Mouse (Mus musculus): ENCODE measurements at regions not wholly inside any gene's neighbourhood (a gene's known extent, or its start where the extent isn't known, plus 50 kb on each side); places are given as distances from the start of the nearest gene placed in this dataset.

DNA sequence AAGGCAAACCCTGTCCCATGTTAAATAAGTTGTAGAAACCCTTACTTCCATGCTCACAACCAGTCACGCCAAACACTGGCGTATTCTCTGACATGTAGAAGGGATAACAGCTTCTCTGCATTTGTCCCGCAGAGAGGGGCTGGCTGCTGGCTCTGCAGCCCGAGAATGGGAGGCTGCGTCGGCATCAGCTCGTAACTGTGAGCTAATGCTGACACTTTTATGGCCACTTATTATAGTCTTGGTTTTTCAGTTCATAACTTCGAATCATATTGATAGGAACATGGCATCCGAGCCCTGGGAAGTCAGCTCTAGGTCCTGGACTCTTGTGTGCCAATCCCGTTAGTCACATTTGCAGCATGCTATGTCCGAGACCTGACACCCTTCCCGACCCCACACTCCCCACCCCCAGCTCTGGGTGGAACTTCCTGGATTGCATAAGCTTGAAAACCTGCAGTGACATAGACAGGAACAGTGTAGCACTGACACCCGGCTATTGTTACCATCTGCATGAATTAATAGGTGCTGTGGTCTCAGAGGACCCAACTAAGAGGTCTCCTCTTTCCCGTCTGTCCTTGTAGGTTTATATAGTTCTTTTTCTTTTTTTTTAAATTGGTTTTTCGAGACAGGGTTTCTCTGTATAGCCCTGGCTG, 217.3 kb upstream of the Sall1 start:
- TF ChIP-seq CTCF (IDR thresholded peaks at IDR 0.05; ENCODE audit: insufficient read depth, low read length), result no peak
- TF ChIP-seq POLR2A (IDR thresholded peaks at IDR 0.05; ENCODE audit: borderline replicate concordance, extremely low read depth, low read depth, low read length), result no peak
- no peak overlapping the region for H3K4me3 ChIP-seq (replicated peaks; ENCODE audit: extremely low read depth, low read depth, low read length)
- 54% methylated on average over 15 of the region's 15 CpGs for WGBS
- no peaks in the 10 kb centered on the region for H3K4me1 ChIP-seq (ENCODE audit: control insufficient read depth, insufficient read depth, low read length)
- no peak for DNase-seq

DNA sequence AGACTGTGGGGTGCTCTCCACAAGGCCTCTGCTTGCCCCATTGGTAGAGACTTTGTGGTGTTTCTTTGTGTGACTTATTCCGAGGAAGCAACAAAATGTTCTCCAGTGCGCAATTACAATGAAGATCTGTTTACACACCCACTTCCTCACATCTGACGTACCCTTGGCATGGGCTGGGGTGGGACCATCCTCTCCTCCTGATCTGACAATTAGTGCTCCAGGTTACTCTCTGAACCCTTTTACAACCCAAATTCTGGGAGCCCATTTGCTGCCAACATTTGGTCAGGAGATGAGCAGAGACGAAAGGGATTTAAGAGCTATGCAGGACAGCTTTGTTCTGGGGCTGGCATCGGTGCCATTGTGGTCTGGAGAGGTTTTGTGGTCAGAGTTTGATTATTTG, 215.9 kb upstream of the Sall1 start:
- WGBS, result 59% methylated on average over 5 of the region's 5 CpGs
- Histone ChIP-seq H3K4me3 (replicated peaks; ENCODE audit: extremely low read depth, low read depth, low read length) (no peak overlapping the region), H3K4me1 (ENCODE audit: control insufficient read depth, insufficient read depth, low read length) (no peaks in the 10 kb centered on the region)
- no peak for DNase-seq
- TF ChIP-seq CTCF (IDR thresholded peaks at IDR 0.05; ENCODE audit: insufficient read depth, low read length) (no peak), POLR2A (IDR thresholded peaks at IDR 0.05; ENCODE audit: borderline replicate concordance, extremely low read depth, low read depth, low read length) (no peak)

DNA sequence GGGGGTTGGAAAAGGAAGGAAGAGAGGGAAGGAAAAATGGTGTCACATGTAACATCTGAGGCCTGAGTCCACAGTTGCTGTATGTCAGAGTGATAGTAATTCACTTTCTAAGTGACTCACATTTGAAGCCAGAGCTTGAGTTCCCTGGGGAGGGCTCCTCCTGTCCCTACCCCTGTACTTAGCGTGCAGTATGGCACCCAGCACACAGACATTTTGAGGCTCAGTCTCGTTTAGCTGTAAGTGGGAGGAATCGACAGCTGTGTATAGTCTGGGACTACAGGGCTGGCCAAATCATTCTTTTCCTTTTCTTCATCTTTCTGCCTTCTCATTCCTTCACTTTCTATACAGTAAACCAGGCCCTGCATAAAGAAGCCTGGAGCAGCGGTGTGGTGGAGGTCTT, 202.4 kb upstream of the Sall1 start:
- TF ChIP-seq POLR2A (IDR thresholded peaks at IDR 0.05; ENCODE audit: borderline replicate concordance, extremely low read depth, low read depth, low read length) (no peak), CTCF (IDR thresholded peaks at IDR 0.05; ENCODE audit: insufficient read depth, low read length) (no peak)
- no peaks in the 10 kb centered on the region for H3K4me1 ChIP-seq (ENCODE audit: control insufficient read depth, insufficient read depth, low read length)
- H3K4me3 ChIP-seq (replicated peaks; ENCODE audit: extremely low read depth, low read depth, low read length), result no peak overlapping the region
- WGBS, result 76% methylated on average over 4 of the region's 4 CpGs
- no peak for DNase-seq

DNA sequence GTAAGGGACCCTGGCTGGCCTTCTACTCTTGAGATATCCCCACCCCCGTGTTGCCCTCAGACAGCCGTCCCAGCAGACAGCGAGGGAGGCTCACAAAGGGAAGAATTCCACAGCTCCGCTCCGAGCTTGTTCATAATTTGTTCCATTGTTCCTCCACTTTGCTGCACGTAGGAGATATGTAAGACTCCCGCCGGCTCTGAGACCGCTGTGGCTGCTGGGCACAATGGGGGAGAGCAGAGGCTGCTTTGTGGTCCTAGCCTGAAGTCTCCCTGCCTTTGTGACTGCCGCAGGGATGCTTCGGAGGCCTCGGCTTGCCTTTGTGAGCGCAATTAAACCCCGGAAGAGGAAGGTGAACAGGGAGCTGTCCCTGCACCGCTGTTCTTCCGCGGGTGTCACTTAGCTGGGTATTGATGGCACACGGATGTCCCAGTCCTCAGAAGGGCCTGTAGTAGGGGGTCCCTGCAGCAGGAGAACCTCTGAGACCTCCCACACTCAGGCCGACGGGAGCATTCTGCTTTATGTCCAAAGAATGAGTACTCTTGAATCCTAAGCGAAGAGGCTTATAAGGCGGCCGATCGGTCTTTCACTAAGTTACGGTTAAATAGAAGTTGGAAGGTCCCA, 201.3 kb upstream of the Sall1 start:
- Histone ChIP-seq H3K4me1 (ENCODE audit: control insufficient read depth, insufficient read depth, low read length) (no peaks in the 10 kb centered on the region), H3K4me3 (replicated peaks; ENCODE audit: extremely low read depth, low read depth, low read length) (no peak overlapping the region)
- TF ChIP-seq CTCF (IDR thresholded peaks at IDR 0.05; ENCODE audit: insufficient read depth, low read length), result no peak
- no peak for TF ChIP-seq POLR2A (IDR thresholded peaks at IDR 0.05; ENCODE audit: borderline replicate concordance, extremely low read depth, low read depth, low read length)
- DNase-seq, result no peak
- WGBS, result 29% methylated on average over 25 of the region's 25 CpGs

DNA sequence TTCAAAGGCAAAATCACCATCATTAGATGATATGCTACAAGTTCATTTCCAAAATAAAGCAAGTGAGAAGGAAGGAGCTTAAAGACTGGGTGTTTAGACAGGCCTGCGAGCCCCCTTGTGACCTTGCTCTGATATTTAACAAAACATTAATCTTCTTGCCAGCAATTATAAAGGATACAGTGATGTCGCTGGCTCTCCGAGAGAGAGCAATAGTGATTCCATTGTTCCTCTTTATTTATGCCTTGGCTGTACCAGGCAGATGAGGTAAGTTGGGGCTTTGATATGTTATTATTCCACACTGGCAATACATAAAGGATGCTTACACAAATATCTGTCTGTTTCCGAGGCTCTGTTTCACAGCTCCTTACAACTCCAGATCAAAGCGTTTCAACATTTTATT, 197.7 kb upstream of the Sall1 start:
- WGBS, result 34% methylated on average over 5 of the region's 5 CpGs
- DNase-seq, result no peak
- TF ChIP-seq POLR2A (IDR thresholded peaks at IDR 0.05; ENCODE audit: borderline replicate concordance, extremely low read depth, low read depth, low read length), result no peak
- no peak for TF ChIP-seq CTCF (IDR thresholded peaks at IDR 0.05; ENCODE audit: insufficient read depth, low read length)

DNA sequence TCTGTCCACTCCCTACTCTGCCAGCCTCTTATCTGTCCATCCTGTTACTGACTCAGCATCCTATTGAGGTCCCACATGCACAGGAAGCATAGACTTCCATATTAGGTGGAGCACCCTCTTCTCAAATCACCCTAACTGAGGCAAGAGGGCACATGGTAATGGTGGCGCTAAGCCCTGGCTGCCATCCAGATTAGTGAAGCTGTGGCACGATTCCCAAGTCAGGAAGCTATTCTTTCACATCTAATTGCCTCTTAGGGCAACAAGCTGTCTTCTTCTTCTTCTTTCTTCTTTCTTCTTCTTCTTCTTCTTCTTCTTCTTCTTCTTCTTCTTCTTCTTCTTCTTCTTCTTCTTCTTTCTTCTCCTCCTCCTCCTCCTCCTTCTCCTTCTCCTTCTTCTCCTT, 195.7 kb upstream of the Sall1 start:
- no peak for TF ChIP-seq CTCF (IDR thresholded peaks at IDR 0.05; ENCODE audit: insufficient read depth, low read length)
- TF ChIP-seq POLR2A (IDR thresholded peaks at IDR 0.05; ENCODE audit: borderline replicate concordance, extremely low read depth, low read depth, low read length), result no peak
- Histone ChIP-seq H3K4me3 (replicated peaks; ENCODE audit: extremely low read depth, low read depth, low read length) (no peak overlapping the region), H3K4me1 (ENCODE audit: control insufficient read depth, insufficient read depth, low read length) (no peaks in the 10 kb centered on the region)
- no peak for DNase-seq
- 42% methylated on average over 2 of the region's 2 CpGs for WGBS

More for the DNA sequence above, 197.7 kb upstream of the Sall1 start:
- no peak overlapping the region for H3K4me3 ChIP-seq (replicated peaks; ENCODE audit: extremely low read depth, low read depth, low read length)
- no peaks in the 10 kb centered on the region for H3K4me1 ChIP-seq (ENCODE audit: control insufficient read depth, insufficient read depth, low read length)

DNA sequence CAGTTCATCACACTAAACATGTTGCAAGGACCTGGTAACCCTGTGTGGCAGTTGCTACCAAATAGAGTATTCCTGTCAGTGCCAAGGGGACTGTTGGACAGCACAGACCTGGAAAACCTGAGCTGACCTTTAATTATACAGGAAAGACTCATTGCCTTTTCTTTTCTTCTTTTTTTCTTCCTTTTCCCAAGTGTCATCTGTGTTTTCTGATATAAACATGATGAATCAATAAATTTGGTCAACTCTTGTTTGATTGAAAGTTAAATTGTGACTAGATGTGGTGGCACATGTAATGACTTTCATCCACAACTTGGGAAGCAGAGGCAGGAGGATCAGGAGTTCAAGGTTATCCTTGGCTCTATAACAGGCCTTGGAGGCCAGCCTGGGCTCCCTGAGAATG, 190.1 kb upstream of the Sall1 start:
- no peak for DNase-seq
- no peak for TF ChIP-seq CTCF (IDR thresholded peaks at IDR 0.05; ENCODE audit: insufficient read depth, low read length)
- Histone ChIP-seq H3K4me3 (replicated peaks; ENCODE audit: extremely low read depth, low read depth, low read length) (no peak overlapping the region), H3K4me1 (ENCODE audit: control insufficient read depth, insufficient read depth, low read length) (no peaks in the 10 kb centered on the region)

DNA sequence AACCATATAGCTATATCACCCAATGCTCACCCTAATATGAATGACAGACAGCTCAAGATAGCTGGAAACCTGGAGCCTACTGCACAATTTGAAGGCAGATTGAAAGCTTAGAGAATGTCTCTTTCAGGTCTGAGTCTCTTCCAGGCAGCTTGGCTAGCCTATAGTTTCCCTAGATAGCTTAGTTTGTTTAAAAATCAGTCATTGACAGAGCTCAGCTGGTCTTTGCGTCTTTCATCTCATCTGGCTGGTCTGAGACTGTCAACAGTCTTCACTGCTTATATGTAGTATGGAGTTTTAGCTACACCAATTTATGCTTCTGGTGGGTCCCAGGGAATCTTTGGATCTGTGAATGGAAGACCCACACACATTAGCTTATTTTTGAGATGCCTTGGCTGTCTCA, 188.4 kb upstream of the Sall1 start:
- WGBS, result 61% methylated on average over 1 of the region's 1 CpGs
- no peak for TF ChIP-seq CTCF (IDR thresholded peaks at IDR 0.05; ENCODE audit: insufficient read depth, low read length)
- no peak for TF ChIP-seq POLR2A (IDR thresholded peaks at IDR 0.05; ENCODE audit: borderline replicate concordance, extremely low read depth, low read depth, low read length)
- no peak for DNase-seq
- Histone ChIP-seq H3K4me1 (ENCODE audit: control insufficient read depth, insufficient read depth, low read length) (no peaks in the 10 kb centered on the region), H3K4me3 (replicated peaks; ENCODE audit: extremely low read depth, low read depth, low read length) (no peak overlapping the region)

DNA sequence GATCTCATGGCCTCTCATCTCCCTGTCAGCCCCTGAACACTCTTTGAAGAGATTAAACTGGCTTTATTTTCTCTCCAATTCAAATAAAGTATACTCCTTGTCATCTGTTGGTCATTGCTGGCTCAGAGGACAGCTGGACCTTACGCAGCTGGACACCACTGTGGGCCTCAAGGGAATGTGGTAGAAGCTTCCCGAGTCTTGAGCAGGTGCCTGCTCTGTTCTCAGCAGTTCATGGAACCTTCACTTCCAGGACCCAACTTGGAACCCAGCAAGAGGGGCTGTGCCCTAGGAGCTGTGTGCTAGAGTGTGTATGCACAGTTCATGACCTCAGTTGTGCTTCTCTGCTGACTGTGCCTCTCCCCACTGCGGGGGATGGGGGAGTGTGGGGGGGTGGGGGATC, 185.2 kb upstream of the Sall1 start:
- WGBS, result 85% methylated on average over 3 of the region's 3 CpGs
- TF ChIP-seq POLR2A (IDR thresholded peaks at IDR 0.05; ENCODE audit: borderline replicate concordance, extremely low read depth, low read depth, low read length) (no peak), CTCF (IDR thresholded peaks at IDR 0.05; ENCODE audit: insufficient read depth, low read length) (no peak)
- H3K4me1 ChIP-seq (ENCODE audit: control insufficient read depth, insufficient read depth, low read length), result no peaks in the 10 kb centered on the region
- H3K4me3 ChIP-seq (replicated peaks; ENCODE audit: extremely low read depth, low read depth, low read length), result no peak overlapping the region
- no peak for DNase-seq

DNA sequence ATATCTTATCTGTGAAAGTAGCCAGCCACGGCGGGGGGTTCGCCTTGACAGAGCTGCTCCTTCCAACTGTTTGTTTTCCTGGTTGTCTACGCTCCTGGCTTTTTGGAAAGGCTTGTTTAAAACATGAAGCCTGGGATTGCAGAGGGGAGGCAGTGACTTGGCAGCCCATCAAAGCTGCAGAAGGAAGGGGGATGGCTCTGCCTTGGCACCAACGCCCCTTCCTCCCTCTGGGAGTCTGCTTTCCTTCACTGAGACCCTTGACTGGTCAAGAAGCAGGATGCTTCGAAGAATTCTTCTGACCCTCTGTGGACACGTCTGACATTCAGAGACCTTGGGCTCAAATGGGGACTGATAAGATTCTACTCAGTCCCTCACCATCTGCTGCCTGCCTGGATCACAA, 176.9 kb upstream of the Sall1 start:
- no peak overlapping the region for H3K4me3 ChIP-seq (replicated peaks; ENCODE audit: extremely low read depth, low read depth, low read length)
- 18% methylated on average over 7 of the region's 7 CpGs for WGBS
- no peak for DNase-seq
- TF ChIP-seq POLR2A (IDR thresholded peaks at IDR 0.05; ENCODE audit: borderline replicate concordance, extremely low read depth, low read depth, low read length) (no peak), CTCF (IDR thresholded peaks at IDR 0.05; ENCODE audit: insufficient read depth, low read length) (no peak)
- H3K4me1 ChIP-seq (ENCODE audit: control insufficient read depth, insufficient read depth, low read length), result no peaks in the 10 kb centered on the region

All from lung, adult 2 months (tissue).